Mouse (Mus musculus): ENCODE data around the gene Olfr474. TPM values are rescaled to one million over a fixed set of nuclear protein-coding genes. Genes with fewer than 3 reads are reported as not detected.
"Not testable (repeated sequence)": the region's sequence is repeated elsewhere in the genome, so short reads cannot be mapped to it uniquely, and the experiment has no call there.

The Olfr474 gene
- total RNA-seq (2021) = not detected
- long read RNA-seq, experiment 1 = 0 reads
- long read RNA-seq, experiment 2 = 0 reads

DNA sequence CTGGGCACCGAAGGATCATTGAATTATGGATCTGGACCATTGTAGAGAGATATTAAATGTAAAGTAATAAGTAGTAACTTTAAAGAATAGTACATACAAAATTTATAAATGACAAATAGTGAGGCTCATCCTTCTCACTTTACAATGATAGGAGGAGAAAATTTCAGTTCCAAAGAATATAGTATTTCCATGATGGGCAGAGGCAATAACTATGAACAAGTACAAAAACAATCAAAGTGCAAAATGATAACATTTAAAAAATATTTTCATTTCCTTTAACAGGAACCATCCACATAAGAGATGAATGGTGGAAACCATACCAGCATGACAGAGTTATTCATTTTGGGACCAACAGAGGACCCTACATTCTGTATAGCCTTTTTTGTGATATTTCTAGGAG lies at the start of gene Olfr474:
Olfr474 (plus strand) TSS at position 301 of the 400 bp plus-strand sequence.
- no peak for TF ChIP-seq CTCF (conservative IDR thresholded peaks at IDR 0.05)
- Histone ChIP-seq H3K4me3 (no peak within 1 kb of the TSS), H3K27ac (no peak within 1 kb of the TSS)
- DNase-seq (ENCODE audit: low spot score in 2 of 2) = no peak

DNA sequence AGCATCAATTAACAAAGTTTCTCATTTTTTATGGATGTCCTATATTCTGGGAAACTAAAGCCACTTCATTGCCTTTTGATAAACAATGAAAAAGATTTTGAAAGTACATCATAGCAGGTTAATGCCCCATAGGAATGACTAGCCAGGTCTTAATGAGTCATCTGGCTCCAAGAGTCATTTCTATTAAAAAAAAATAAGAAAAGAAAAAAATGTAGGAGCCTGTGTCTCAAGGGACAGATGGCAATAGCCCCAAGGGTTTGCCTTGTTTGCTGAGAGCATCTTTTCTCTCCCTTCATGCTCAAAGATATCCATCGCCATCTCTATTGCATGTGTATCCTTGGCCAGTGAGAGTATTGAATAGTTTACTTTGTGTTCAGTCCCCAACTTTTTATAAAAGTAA lies 24.3 kb upstream of the Olfr474 start, which contains the start of gene Olfr473:
Olfr473 (plus strand) TSS at position 301 of the 400 bp plus-strand sequence.
- Histone ChIP-seq H3K27ac (no peak within 1 kb of the TSS), H3K4me3 (no peak within 1 kb of the TSS)
- TF ChIP-seq CTCF (conservative IDR thresholded peaks at IDR 0.05) = no peak
- no peak for DNase-seq (ENCODE audit: low spot score in 2 of 2)

DNA sequence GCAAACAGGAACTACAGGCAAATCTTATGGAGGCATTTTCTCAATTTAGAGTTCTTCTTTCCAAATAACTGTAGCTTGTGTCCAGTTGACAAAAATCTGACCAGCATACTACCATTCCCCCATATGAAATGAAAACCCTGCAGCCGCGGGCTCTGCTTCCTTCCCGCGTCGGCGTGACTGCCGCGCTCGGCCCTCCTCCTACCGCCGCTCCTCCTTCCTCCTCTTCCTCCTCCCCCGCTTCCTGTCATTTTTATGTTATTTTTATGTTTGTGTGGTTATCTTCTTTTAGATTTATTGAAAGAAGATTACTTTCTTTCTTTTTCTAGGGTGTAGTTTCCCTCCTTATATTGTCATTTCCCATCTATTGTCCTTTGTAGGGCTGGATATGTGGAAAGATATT lies 1.9 kb upstream of the Olfr474 start:
- DNase-seq (ENCODE audit: low spot score in 2 of 2); H3K4me3 ChIP-seq; H3K27ac ChIP-seq: not testable (repeated sequence)

DNA sequence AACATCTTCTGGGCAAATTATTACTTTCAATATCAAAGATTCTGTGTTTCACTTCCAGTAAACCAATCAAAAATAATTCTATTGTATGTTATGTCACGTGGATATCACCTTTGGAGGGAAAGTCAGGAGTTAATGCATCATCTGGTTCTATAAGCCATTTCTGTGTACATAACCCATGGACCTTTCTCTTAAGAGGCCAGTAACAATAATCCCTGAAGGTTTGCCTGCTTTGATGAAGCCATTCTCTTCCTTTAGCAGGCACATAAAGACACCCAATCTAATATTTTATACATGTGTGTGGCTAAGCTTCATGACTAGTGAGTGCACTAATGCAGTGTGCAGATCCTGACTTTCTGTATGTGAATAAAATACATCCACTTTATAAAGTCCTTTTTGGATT lies 10.1 kb downstream of the Olfr474 start, which contains the start of gene Olfr476:
Olfr476 (plus strand) TSS at position 301 of the 400 bp plus-strand sequence.
- no peak for DNase-seq (ENCODE audit: low spot score in 2 of 2)

DNA sequence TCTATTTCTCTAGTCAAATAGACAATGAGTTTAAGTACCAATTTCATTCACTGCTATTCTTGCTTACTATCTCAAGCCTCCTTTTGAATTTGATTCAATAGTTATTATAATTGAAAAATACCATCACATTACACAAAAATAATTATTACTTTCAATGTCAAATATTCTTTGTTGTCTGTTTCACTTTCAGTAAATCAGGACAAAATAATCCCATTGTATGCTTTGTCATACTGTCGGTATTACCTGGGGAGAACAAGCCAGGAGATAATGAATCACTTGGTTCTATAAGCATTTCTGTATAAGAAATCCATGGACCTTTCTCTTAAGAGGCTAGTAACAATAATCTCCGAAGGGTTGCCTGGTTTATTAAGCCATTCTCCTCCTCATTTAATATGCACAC lies 31.9 kb downstream of the Olfr474 start, which contains the start of gene Olfr477:
Olfr477 (plus strand) TSS at position 301 of the 400 bp plus-strand sequence.
- Histone ChIP-seq H3K27ac (no peak within 1 kb of the TSS), H3K4me3 (no peak within 1 kb of the TSS)
- TF ChIP-seq CTCF (conservative IDR thresholded peaks at IDR 0.05) = no peak
- no peak for DNase-seq (ENCODE audit: low spot score in 2 of 2)

More for the DNA sequence above, 10.1 kb downstream of the Olfr474 start, which contains the start of gene Olfr476:
- H3K4me3 ChIP-seq = no peak within 1 kb of the TSS
- TF ChIP-seq CTCF (conservative IDR thresholded peaks at IDR 0.05) = no peak
- no peak within 1 kb of the TSS for H3K27ac ChIP-seq

Other genes with a start within 250 kb of the Olfr474 start
- under 1 TPM in 1 of 2 experiments, not detected in 1; 0.41 TPM for gene Cyb5r2, start 196.6 kb upstream of the Olfr474 start, total RNA-seq (2021)
- gene Ovch2, start 153.4 kb upstream of the Olfr474 start, total RNA-seq (2021) = not detected
- gene Olfr467, start 142.4 kb upstream of the Olfr474 start, total RNA-seq (2021) = not detected
- gene Olfr469, start 129.1 kb upstream of the Olfr474 start, total RNA-seq (2021) = not detected
- gene Olfr470, start 107.2 kb upstream of the Olfr474 start, total RNA-seq (2021) = not detected
- gene Olfr472, start 56.7 kb upstream of the Olfr474 start, total RNA-seq (2021) = not detected
- gene Olfr473, start 24.2 kb upstream of the Olfr474 start, total RNA-seq (2021) = not detected
- not detected for gene Olfr476, start 10.2 kb downstream of the Olfr474 start, total RNA-seq (2021)
- gene Olfr477, start 32.0 kb downstream of the Olfr474 start, total RNA-seq (2021) = not detected
- gene Olfr478, start 79.3 kb downstream of the Olfr474 start, total RNA-seq (2021) = not detected
- not detected for gene Olfr479, start 96.0 kb downstream of the Olfr474 start, total RNA-seq (2021)
- gene Olfr480, start 112.7 kb downstream of the Olfr474 start, total RNA-seq (2021) = not detected
- not detected for gene Olfr481, start 125.2 kb downstream of the Olfr474 start, total RNA-seq (2021)
- gene Olfr482, start 142.9 kb downstream of the Olfr474 start, total RNA-seq (2021) = 1 to 10 TPM; 2.2 TPM
- not detected for gene Olfr483, start 146.2 kb downstream of the Olfr474 start, total RNA-seq (2021)
- gene Olfr484, start 172.8 kb downstream of the Olfr474 start, total RNA-seq (2021) = not detected
- not detected for gene Olfr485, start 205.2 kb downstream of the Olfr474 start, total RNA-seq (2021)
- not detected for gene Olfr486, start 218.1 kb downstream of the Olfr474 start, total RNA-seq (2021)

Data from layer of hippocampus, adult 2 months (tissue).